Mouse (Mus musculus): ENCODE measurements around the gene Rbm42. TPM values are rescaled to one million over a fixed set of nuclear protein-coding genes. Genes with fewer than 3 reads are reported as not detected.

The Rbm42 gene
- polyA plus RNA-seq, 1 experiment from 2014 or later, result 119 TPM

- 84% methylated on average over 8 of the region's 8 CpGs for WGBS
- DNase-seq (ENCODE audit: low spot score) (no peak), ATAC-seq (ENCODE audit: low FRiP score) (0 out of 2 replicates have a peak, but pooled peaks have one; percentile 30)
- Histone ChIP-seq H3K27me3 (ENCODE audit: control insufficient read depth, insufficient read depth, low read length) (no peaks in the 10 kb centered on the region), H3K9me3 (ENCODE audit: control insufficient read depth, low read length) (no peaks in the 10 kb centered on the region), H3K4me3 (ENCODE audit: low read depth, low read length) (no peak within 1 kb of the TSS), H3K27ac (ENCODE audit: low read depth, low read length) (no peak within 1 kb of the TSS), H3K4me1 (replicated peaks; ENCODE audit: control insufficient read depth, insufficient read depth, low read length) (no peaks in the 10 kb centered on the region), H3K4me2 (replicated peaks; ENCODE audit: low read depth, low read length) (no peak within 1 kb of the TSS), H3K9ac (ENCODE audit: low read depth, low read length) (no peak within 1 kb of the TSS), H3K36me3 (ENCODE audit: control insufficient read depth, insufficient read depth, low read length) (peaks cover 4% of the 10 kb centered on the region; the same call in 1 of the 2 replicates)
These were observed 37.3 kb downstream of the Rbm42 start, which contains the start of gene Upk1a for GRCm38 (mm10) chr7:30612654-30613402. TSS of gene Upk1a (minus strand) at chr7:30612847.

GRCm38 (mm10) chr7:30610043-30610442, 40.1 kb downstream of the Rbm42 start:
- 58% methylated on average over 7 of the region's 7 CpGs for WGBS
- ATAC-seq (ENCODE audit: low FRiP score) (no peak), DNase-seq (ENCODE audit: low spot score) (no peak)
- Histone ChIP-seq H3K36me3 (ENCODE audit: control insufficient read depth, insufficient read depth, low read length) (no peaks in the 10 kb centered on the region), H3K9ac (ENCODE audit: low read depth, low read length) (no peak overlapping the region), H3K4me3 (ENCODE audit: low read depth, low read length) (no peak overlapping the region), H3K27me3 (ENCODE audit: control insufficient read depth, insufficient read depth, low read length) (no peaks in the 10 kb centered on the region), H3K9me3 (ENCODE audit: control insufficient read depth, low read length) (no peaks in the 10 kb centered on the region), H3K4me1 (replicated peaks; ENCODE audit: control insufficient read depth, insufficient read depth, low read length) (no peaks in the 10 kb centered on the region), H3K27ac (ENCODE audit: low read depth, low read length) (no peak overlapping the region), H3K4me2 (replicated peaks; ENCODE audit: low read depth, low read length) (no peak overlapping the region)

- H3K9ac ChIP-seq (ENCODE audit: low read depth, low read length), result no peak overlapping the region
- WGBS, result 45% methylated on average over 16 of the region's 16 CpGs
- no peaks in the 10 kb centered on the region for H3K9me3 ChIP-seq (ENCODE audit: control insufficient read depth, low read length)
- no peak overlapping the region for H3K4me2 ChIP-seq (replicated peaks; ENCODE audit: low read depth, low read length)
- H3K36me3 ChIP-seq (ENCODE audit: control insufficient read depth, insufficient read depth, low read length), result no peaks in the 10 kb centered on the region
- ATAC-seq (ENCODE audit: low FRiP score) (no peak), DNase-seq (ENCODE audit: low spot score) (no peak)
- H3K27me3 ChIP-seq (ENCODE audit: control insufficient read depth, insufficient read depth, low read length), result no peaks in the 10 kb centered on the region
- H3K4me1 ChIP-seq (replicated peaks; ENCODE audit: control insufficient read depth, insufficient read depth, low read length), result no peaks in the 10 kb centered on the region
- no peak overlapping the region for H3K4me3 ChIP-seq (ENCODE audit: low read depth, low read length)
- no peak overlapping the region for H3K27ac ChIP-seq (ENCODE audit: low read depth, low read length)
These were observed 41.6 kb downstream of the Rbm42 start for GRCm38 (mm10) chr7:30608476-30608875.

- Histone ChIP-seq H3K4me1 (replicated peaks; ENCODE audit: control insufficient read depth, insufficient read depth, low read length) (no peaks in the 10 kb centered on the region), H3K9ac (ENCODE audit: low read depth, low read length) (no peak overlapping the region), H3K4me2 (replicated peaks; ENCODE audit: low read depth, low read length) (no peak overlapping the region), H3K27ac (ENCODE audit: low read depth, low read length) (no peak overlapping the region), H3K9me3 (ENCODE audit: control insufficient read depth, low read length) (no peaks in the 10 kb centered on the region), H3K36me3 (ENCODE audit: control insufficient read depth, insufficient read depth, low read length) (no peaks in the 10 kb centered on the region), H3K27me3 (ENCODE audit: control insufficient read depth, insufficient read depth, low read length) (no peaks in the 10 kb centered on the region), H3K4me3 (ENCODE audit: low read depth, low read length) (no peak overlapping the region)
- 26% methylated on average over 8 of the region's 8 CpGs for WGBS
- DNase-seq (ENCODE audit: low spot score), result peak; percentile 70
- ATAC-seq (ENCODE audit: low FRiP score), result no peak
These were observed 42.3 kb downstream of the Rbm42 start for GRCm38 (mm10) chr7:30607706-30608309.

GRCm38 (mm10) chr7:30604944-30605343, 45.2 kb downstream of the Rbm42 start:
- H3K9me3 ChIP-seq (ENCODE audit: control insufficient read depth, low read length), result no peaks in the 10 kb centered on the region
- H3K4me2 ChIP-seq (replicated peaks; ENCODE audit: low read depth, low read length), result no peak overlapping the region
- DNase-seq (ENCODE audit: low spot score), result no peak
- H3K9ac ChIP-seq (ENCODE audit: low read depth, low read length), result no peak overlapping the region
- H3K36me3 ChIP-seq (ENCODE audit: control insufficient read depth, insufficient read depth, low read length), result no peaks in the 10 kb centered on the region
- H3K27ac ChIP-seq (ENCODE audit: low read depth, low read length), result no peak overlapping the region
- H3K4me3 ChIP-seq (ENCODE audit: low read depth, low read length), result no peak overlapping the region
- H3K27me3 ChIP-seq (ENCODE audit: control insufficient read depth, insufficient read depth, low read length), result no peaks in the 10 kb centered on the region
- no peaks in the 10 kb centered on the region for H3K4me1 ChIP-seq (replicated peaks; ENCODE audit: control insufficient read depth, insufficient read depth, low read length)
- ATAC-seq (ENCODE audit: low FRiP score), result no peak
- WGBS, result 83% methylated on average over 8 of the region's 8 CpGs

GRCm38 (mm10) chr7:30604424-30604823, 45.7 kb downstream of the Rbm42 start:
- WGBS, result 65% methylated on average over 8 of the region's 8 CpGs
- Histone ChIP-seq H3K36me3 (ENCODE audit: control insufficient read depth, insufficient read depth, low read length) (no peaks in the 10 kb centered on the region), H3K27ac (ENCODE audit: low read depth, low read length) (no peak overlapping the region), H3K9ac (ENCODE audit: low read depth, low read length) (no peak overlapping the region), H3K4me1 (replicated peaks; ENCODE audit: control insufficient read depth, insufficient read depth, low read length) (no peaks in the 10 kb centered on the region), H3K9me3 (ENCODE audit: control insufficient read depth, low read length) (no peaks in the 10 kb centered on the region), H3K4me2 (replicated peaks; ENCODE audit: low read depth, low read length) (no peak overlapping the region), H3K27me3 (ENCODE audit: control insufficient read depth, insufficient read depth, low read length) (no peaks in the 10 kb centered on the region), H3K4me3 (ENCODE audit: low read depth, low read length) (no peak overlapping the region)
- ATAC-seq (ENCODE audit: low FRiP score) (no peak), DNase-seq (ENCODE audit: low spot score) (no peak)

- Histone ChIP-seq H3K9me3 (ENCODE audit: control insufficient read depth, low read length) (no peaks in the 10 kb centered on the region), H3K4me3 (ENCODE audit: low read depth, low read length) (no peak overlapping the region), H3K4me2 (replicated peaks; ENCODE audit: low read depth, low read length) (no peak overlapping the region), H3K36me3 (ENCODE audit: control insufficient read depth, insufficient read depth, low read length) (no peaks in the 10 kb centered on the region), H3K9ac (ENCODE audit: low read depth, low read length) (no peak overlapping the region), H3K27me3 (ENCODE audit: control insufficient read depth, insufficient read depth, low read length) (no peaks in the 10 kb centered on the region), H3K27ac (ENCODE audit: low read depth, low read length) (no peak overlapping the region), H3K4me1 (replicated peaks; ENCODE audit: control insufficient read depth, insufficient read depth, low read length) (no peaks in the 10 kb centered on the region)
- no peak for ATAC-seq (ENCODE audit: low FRiP score)
- DNase-seq (ENCODE audit: low spot score), result no peak
- 62% methylated on average over 3 of the region's 3 CpGs for WGBS
These were observed 47.5 kb downstream of the Rbm42 start for GRCm38 (mm10) chr7:30602583-30602982.

- H3K27ac ChIP-seq (ENCODE audit: low read depth, low read length), result no peak overlapping the region
- no peak for DNase-seq (ENCODE audit: low spot score)
- no peak overlapping the region for H3K4me3 ChIP-seq (ENCODE audit: low read depth, low read length)
- no peaks in the 10 kb centered on the region for H3K36me3 ChIP-seq (ENCODE audit: control insufficient read depth, insufficient read depth, low read length)
- H3K4me1 ChIP-seq (replicated peaks; ENCODE audit: control insufficient read depth, insufficient read depth, low read length), result no peaks in the 10 kb centered on the region
- no peaks in the 10 kb centered on the region for H3K27me3 ChIP-seq (ENCODE audit: control insufficient read depth, insufficient read depth, low read length)
- no peak for ATAC-seq (ENCODE audit: low FRiP score)
- WGBS, result 79% methylated on average over 7 of the region's 7 CpGs
- no peaks in the 10 kb centered on the region for H3K9me3 ChIP-seq (ENCODE audit: control insufficient read depth, low read length)
- no peak overlapping the region for H3K9ac ChIP-seq (ENCODE audit: low read depth, low read length)
- no peak overlapping the region for H3K4me2 ChIP-seq (replicated peaks; ENCODE audit: low read depth, low read length)
These were observed 49.5 kb downstream of the Rbm42 start for GRCm38 (mm10) chr7:30600651-30601050.

- WGBS, result 4% methylated on average over 16 of the region's 16 CpGs
- DNase-seq (ENCODE audit: low spot score), result peak; percentile 84
- H3K4me1 ChIP-seq (replicated peaks; ENCODE audit: control insufficient read depth, insufficient read depth, low read length), result no peaks in the 10 kb centered on the region
- H3K9me3 ChIP-seq (ENCODE audit: control insufficient read depth, low read length), result no peaks in the 10 kb centered on the region
- no peaks in the 10 kb centered on the region for H3K36me3 ChIP-seq (ENCODE audit: control insufficient read depth, insufficient read depth, low read length)
- peak; percentile 99 for ATAC-seq (ENCODE audit: low FRiP score)
- H3K27ac ChIP-seq (ENCODE audit: low read depth, low read length), result no peak overlapping the region
- H3K27me3 ChIP-seq (ENCODE audit: control insufficient read depth, insufficient read depth, low read length), result no peaks in the 10 kb centered on the region
- peak overlapping the region; percentile 6 for H3K4me2 ChIP-seq (replicated peaks; ENCODE audit: low read depth, low read length)
- no peak overlapping the region for H3K4me3 ChIP-seq (ENCODE audit: low read depth, low read length)
- H3K9ac ChIP-seq (ENCODE audit: low read depth, low read length), result no peak overlapping the region
These were observed 50.2 kb downstream of the Rbm42 start for GRCm38 (mm10) chr7:30599933-30600353.

Measured in hindbrain, embryonic 11.5 days (tissue).